Mouse (Mus musculus) intestine, embryonic 14.5 days (tissue): ENCODE results near the gene Clec16a. TPM values are rescaled to one million over a fixed set of nuclear protein-coding genes. Genes with fewer than 3 reads are reported as not detected.
A peak's percentile ranks its signal among the peaks of the same experiment; 100 is the strongest.

ENCODE experiments used
- ATAC-seq: fragments of 200-750 bp; cut with Nextera tagmentation; replicated peaks from 2 replicates; pipeline ENCODE4 v1.8.0; 2017; ENCODE audit warnings: low read depth, moderate number of reproducible peaks, moderate TSS enrichment, moderate library complexity; ENCODE audit not compliant: low FRiP score, low TSS enrichment
- DNase-seq: peaks from one replicate; pipeline ENCODE4 v3.0.0-alpha.2; 2018; ENCODE audit warnings: low spot score
- H3K27ac ChIP-seq: fragments of 300-500 bp; sonication (generic); 2 replicates; pipeline ENCODE4 v1.5.1; 2014; ENCODE audit warnings: low read depth, mild to moderate bottlenecking, control low read depth
- H3K27me3 ChIP-seq: fragments of 300-500 bp; sonication (generic); replicated peaks from 2 replicates; pipeline ENCODE4 v1.6.1; 2014; ENCODE audit warnings: low read length, control low read depth; ENCODE audit not compliant: control insufficient read depth, insufficient read depth
- H3K36me3 ChIP-seq: fragments of 300-500 bp; sonication (generic); 2 replicates; pipeline ENCODE4 v1.6.1; 2014; ENCODE audit warnings: low read length, control low read depth; ENCODE audit not compliant: control insufficient read depth, insufficient read depth
- H3K4me1 ChIP-seq: fragments of 300-500 bp; sonication (generic); replicated peaks from 2 replicates; pipeline ENCODE4 v1.6.1; 2014; ENCODE audit warnings: low read length, control low read depth, mixed read lengths; ENCODE audit not compliant: control insufficient read depth, insufficient read depth
- H3K4me2 ChIP-seq: fragments of 300-500 bp; sonication (generic); 2 replicates; pipeline ENCODE4 v1.6.1; 2014; ENCODE audit warnings: low read length
- H3K4me3 ChIP-seq: fragments of 300-500 bp; sonication (generic); 2 replicates; pipeline ENCODE4 v1.5.1; 2014; ENCODE audit warnings: low read depth, low read length, control low read depth, mixed read lengths
- H3K9ac ChIP-seq: fragments of 300-500 bp; sonication (generic); 2 replicates; pipeline ENCODE4 v1.6.1; 2014; ENCODE audit warnings: mild to moderate bottlenecking, low read length
- H3K9me3 ChIP-seq: fragments of 300-500 bp; sonication (generic); 2 replicates; pipeline ENCODE4 v1.6.1; 2016; ENCODE audit warnings: low read length, control low read depth; ENCODE audit not compliant: control insufficient read depth
- WGBS: fragments of 180-500 bp; shearing (Covaris S2); extraction: QIAGEN DNeasy Blood & Tissue Kit; methylation state at CpG from one replicate; pipeline ENCODE4 v1.1.7; 2014; 5-methylcytosine and 5-hydroxymethylcytosine counted together
- polyA plus RNA-seq: library from polyadenylated mRNA; unstranded; fragments of >200 nt; fragmentation: Nextera tagmentation; extraction: Ambion mirVana; gene quantifications from 2 replicates; pipeline ENCODE4 v1.2.1, GENCODE M21; 2014

Gene Clec16a
- polyA plus RNA-seq, 1 experiment from 2014 or later, result 26.6 TPM

DNA sequence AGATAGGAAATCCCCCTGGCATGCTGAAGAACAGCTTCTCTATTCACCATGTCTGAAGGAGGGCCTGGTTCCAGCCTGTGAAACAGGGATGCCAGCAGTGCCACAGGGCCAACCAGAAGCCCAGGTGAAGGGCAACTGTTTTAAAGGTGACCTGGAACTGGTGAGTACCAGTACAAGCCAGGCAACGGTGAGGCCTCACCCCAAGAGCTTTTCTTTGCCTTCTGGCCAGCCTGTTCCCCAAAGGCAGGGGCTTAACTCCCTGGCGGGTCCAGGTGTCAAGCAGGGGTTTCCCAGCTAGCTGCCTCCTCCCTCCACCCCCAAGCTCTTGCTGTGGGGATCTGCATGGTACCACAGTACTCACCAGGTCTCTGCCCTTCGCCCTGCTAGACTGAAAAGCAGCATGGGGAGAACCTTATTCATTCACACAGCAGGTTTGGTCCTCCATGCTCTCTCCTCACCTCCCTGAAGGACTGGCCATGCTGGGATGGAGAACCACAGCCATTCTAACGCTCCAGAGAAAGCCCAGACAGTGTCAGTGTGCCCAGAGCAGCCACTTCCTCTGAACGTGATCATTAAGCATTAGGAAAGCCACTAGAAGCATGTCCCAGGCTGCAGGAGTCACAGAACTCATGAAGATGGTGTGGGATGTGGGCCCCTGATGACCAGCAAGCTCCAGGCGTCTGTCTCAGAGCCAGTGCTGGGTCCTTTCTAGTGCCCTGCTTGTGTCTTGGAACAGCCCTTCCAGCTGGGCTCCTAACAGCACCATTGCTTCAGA, 237.4 kb downstream of the Clec16a start:
- Histone ChIP-seq H3K4me2 (peak overlapping the region; percentile 99), H3K9ac (0 out of 2 replicates have a peak overlapping the region, but pooled peaks have one; percentile 11), H3K4me1 (peaks cover 32% of the 10 kb centered on the region), H3K27ac (no peak overlapping the region), H3K9me3 (no peaks in the 10 kb centered on the region), H3K27me3 (no peaks in the 10 kb centered on the region), H3K4me3 (no peak overlapping the region), H3K36me3 (no peaks in the 10 kb centered on the region)
- 58% methylated on average over 6 of the region's 6 CpGs for WGBS
- DNase-seq (no peak), ATAC-seq (no peak)

DNA sequence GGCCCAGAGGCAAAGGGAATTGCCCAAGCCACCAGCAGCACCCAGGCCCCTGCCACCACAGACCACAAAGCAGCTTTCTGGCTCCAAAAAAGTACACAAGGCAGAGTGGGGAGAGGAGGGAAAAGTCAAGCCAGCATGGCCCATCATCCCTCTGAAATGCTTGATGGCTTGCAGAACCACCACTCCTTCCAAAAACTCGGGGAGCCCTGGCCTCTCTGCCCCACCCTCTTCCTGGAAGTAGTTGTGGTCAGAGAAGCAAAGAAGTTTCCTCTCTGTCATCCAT, 238.0 kb downstream of the Clec16a start:
- H3K27ac ChIP-seq, result no peak overlapping the region
- H3K27me3 ChIP-seq, result no peaks in the 10 kb centered on the region
- DNase-seq, result no peak
- H3K9ac ChIP-seq, result 0 out of 2 replicates have a peak overlapping the region, but pooled peaks have one; percentile 11
- no peaks in the 10 kb centered on the region for H3K36me3 ChIP-seq
- H3K4me2 ChIP-seq, result peak overlapping the region; percentile 99
- H3K9me3 ChIP-seq, result no peaks in the 10 kb centered on the region
- ATAC-seq, result no peak
- H3K4me1 ChIP-seq, result peaks cover 32% of the 10 kb centered on the region
- H3K4me3 ChIP-seq, result no peak overlapping the region
- WGBS, result 25% methylated on average over 1 of the region's 1 CpGs

DNA sequence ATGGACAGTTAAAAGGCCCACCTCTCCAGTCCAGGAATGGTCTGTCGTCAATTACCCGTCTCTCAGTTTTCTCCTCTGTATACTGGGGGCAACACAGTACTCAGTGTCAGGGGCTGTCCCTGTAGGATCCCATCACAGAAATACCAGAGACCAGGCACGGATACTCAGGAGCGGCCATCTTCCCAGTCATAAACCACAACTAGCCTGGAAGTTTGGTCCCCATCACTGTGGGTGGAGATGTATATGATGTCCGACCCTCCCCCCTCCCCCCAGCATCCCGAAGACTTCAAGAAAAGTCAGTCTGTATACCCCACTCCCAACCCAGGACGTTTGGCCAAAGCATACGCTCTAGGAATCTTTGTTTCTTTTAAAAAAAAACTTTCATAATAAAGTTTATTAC, 238.3 kb downstream of the Clec16a start:
- no peak overlapping the region; the same call in 1 of the 2 replicates for H3K9ac ChIP-seq

DNA sequence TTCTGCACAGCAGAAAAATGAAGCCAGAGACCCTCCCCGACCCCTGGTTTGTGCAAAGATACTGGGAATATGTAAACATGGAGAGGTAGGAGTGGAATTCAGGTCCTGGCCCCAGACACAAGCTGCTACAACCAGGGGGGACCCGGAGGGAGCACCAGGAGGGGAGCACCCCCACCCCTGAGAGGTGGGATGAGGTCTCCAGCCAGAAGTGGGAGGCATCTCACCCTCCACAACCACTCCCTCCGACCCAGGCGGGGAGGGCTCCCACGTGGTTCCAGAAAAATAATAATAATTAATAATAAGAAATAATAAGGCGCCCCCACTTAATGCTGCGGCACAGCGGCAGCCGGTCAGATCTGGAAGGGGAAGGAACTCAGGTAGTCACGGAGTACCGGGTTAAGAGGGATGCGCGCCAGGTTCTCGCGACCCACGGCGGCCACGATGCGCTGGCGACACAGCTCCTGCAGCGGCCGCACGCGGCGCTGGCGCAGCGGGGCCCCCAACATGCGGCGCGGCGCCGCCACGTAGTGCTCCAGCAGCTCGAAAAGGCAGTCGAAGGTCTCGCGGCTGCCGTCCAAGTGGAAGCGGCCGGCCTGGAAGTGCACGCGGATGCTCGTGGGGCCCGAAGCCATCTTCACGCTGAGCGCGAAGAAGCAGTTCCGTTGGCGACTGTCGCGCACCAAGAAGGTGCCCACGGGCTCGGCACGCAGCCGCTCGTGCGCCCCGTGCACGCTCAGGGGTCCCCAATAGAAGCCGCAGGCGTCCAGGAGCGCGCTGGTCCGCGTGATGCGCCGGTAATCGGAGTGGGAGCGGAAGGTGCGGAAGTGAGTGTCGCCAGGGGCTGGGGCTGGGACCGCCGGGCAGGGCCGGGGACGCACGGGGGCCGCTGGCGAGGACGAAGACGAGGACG, 239.0 kb downstream of the Clec16a start:
- Histone ChIP-seq H3K9me3 (no peaks in the 10 kb centered on the region), H3K4me1 (peaks cover 32% of the 10 kb centered on the region), H3K4me3 (peak overlapping the region; percentile 57), H3K4me2 (peak overlapping the region; percentile 99), H3K36me3 (no peaks in the 10 kb centered on the region), H3K27ac (peak overlapping the region; percentile 98; the same call in 1 of the 2 replicates), H3K27me3 (no peaks in the 10 kb centered on the region), H3K9ac (peak overlapping the region; percentile 73)
- WGBS, result 2% methylated on average over 81 of the region's 81 CpGs
- DNase-seq (no peak), ATAC-seq (peak; percentile 7; the same call in 1 of the 2 replicates)

More for the DNA sequence above, 238.3 kb downstream of the Clec16a start:
- Histone ChIP-seq H3K4me1 (peaks cover 32% of the 10 kb centered on the region), H3K4me3 (peak overlapping the region; percentile 57), H3K36me3 (no peaks in the 10 kb centered on the region), H3K27me3 (no peaks in the 10 kb centered on the region), H3K27ac (no peak overlapping the region), H3K9me3 (no peaks in the 10 kb centered on the region), H3K4me2 (peak overlapping the region; percentile 99)
- ATAC-seq, result no peak
- no peak for DNase-seq
- WGBS, result 46% methylated on average over 8 of the region's 8 CpGs

DNA sequence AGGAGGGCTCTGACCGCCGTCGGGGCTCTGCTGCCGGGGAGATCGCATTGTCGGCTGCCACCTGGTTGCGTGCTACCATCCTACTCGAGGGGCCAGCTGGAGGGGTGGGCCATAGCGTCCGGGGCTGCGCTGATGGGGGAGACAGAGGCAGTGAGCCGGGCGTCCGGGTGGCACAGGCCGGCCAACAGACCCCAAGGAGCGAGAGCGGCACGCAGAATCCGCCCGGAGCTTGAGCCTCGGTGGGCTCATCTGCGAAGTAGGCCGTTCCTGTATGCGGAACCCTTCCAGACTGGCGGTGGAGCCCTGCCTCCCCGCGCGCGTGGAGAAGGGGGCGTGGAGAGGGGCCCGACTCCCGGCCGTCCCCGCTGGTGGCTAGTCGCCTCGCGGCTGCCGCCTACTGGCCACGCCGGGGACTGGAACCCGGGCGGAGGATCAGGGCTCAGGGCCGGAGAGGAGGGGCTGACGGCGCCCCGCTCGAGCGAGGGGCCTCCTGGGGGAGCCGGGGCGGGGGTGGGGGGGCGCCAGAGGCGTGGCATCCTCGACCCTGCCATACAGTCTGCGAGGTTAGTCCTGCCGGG, 239.7 kb downstream of the Clec16a start:
- H3K9me3 ChIP-seq, result no peaks in the 10 kb centered on the region
- H3K9ac ChIP-seq, result peak overlapping the region; percentile 73
- DNase-seq (no peak), ATAC-seq (peak; percentile 84)
- peak overlapping the region; percentile 98 for H3K27ac ChIP-seq
- peaks cover 32% of the 10 kb centered on the region for H3K4me1 ChIP-seq
- peak overlapping the region; percentile 99 for H3K4me2 ChIP-seq
- WGBS, result under 1% methylated on average over 41 of the region's 55 CpGs
- no peaks in the 10 kb centered on the region for H3K36me3 ChIP-seq
- H3K27me3 ChIP-seq, result no peaks in the 10 kb centered on the region
- H3K4me3 ChIP-seq, result peak overlapping the region; percentile 57

DNA sequence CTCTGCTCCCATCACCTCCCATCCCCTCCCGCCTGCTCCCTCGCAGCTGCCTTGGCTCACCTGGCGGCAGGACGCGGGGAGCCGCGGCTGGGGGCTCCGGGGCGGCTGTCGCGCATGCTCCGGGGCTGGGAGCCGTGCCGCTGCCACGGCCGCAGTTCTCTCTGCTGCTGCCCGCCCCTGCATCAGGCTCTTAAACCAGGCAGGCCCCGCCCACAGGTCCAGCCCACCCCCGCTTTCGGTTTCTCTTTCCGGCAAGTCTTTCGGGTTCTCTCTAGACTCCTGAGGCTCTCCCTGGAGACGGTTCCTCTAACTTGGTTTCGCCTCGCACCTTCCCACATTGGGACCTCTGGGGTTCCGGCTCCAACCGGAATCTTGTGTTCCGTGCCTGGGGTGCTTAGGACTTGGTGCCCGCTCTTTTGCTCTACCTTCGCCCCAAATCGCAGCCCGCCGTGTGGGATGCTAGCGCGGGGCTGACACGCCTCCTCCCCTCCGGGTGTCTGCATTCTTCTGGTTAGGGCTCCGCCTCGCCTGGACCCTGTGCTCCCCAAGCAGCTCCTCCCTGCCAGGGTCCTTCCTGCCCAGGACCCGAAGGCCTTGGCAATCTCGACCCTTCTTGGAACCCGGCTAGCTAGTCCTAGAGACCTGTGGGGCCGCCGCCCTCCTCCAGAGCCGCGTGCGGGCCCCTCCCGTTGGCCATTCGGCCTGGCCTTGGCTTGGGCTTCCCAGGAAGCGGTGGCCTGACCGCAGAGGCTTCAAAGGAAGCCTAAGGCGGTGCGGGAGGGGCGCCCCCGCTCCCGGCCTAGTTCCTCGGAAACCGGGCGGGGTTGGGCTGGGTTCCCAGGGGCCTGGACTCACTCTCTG, 240.5 kb downstream of the Clec16a start, which contains the start of gene Socs1:
Gene Socs1 (minus strand): TSS at position 166 of the 861 bp plus-strand sequence.
- Histone ChIP-seq H3K9ac (peak within 1 kb of the TSS; percentile 73), H3K27me3 (no peaks in the 10 kb centered on the region), H3K36me3 (no peaks in the 10 kb centered on the region), H3K9me3 (no peaks in the 10 kb centered on the region), H3K4me2 (peak within 1 kb of the TSS; percentile 99), H3K4me3 (peak within 1 kb of the TSS; percentile 57), H3K27ac (peak within 1 kb of the TSS; percentile 98), H3K4me1 (peaks cover 28% of the 10 kb centered on the region)
- 1% methylated on average over 57 of the region's 59 CpGs for WGBS
- DNase-seq, result peak; percentile 99
- peak; percentile 88 for ATAC-seq

DNA sequence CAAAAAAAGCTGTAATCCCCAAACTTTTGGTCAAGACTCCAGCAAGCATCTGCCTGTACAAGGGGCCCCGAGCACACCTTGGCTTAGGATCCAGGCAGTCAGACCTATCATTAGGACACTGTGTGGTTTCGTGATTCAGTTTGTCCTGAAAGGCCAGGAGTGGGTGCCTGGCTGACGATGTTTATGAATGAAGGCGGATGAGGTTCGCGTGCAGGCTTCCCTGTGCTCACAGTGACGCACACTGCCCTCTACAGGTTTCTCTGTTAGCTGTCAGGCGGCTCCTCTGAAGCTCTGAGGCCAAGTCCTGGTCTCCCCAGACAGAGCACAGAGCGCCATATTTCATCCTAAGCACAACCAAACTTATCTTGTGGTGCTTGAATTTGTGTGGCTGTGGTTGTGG, 241.1 kb downstream of the Clec16a start:
- 2% methylated on average over 9 of the region's 9 CpGs for WGBS
- DNase-seq, result peak; percentile 90
- H3K4me1 ChIP-seq, result peaks cover 24% of the 10 kb centered on the region
- H3K9ac ChIP-seq, result peak overlapping the region; percentile 73
- H3K9me3 ChIP-seq, result no peaks in the 10 kb centered on the region
- H3K27me3 ChIP-seq, result no peaks in the 10 kb centered on the region
- H3K36me3 ChIP-seq, result no peaks in the 10 kb centered on the region
- peak overlapping the region; percentile 98 for H3K27ac ChIP-seq
- peak; percentile 20 for ATAC-seq
- H3K4me2 ChIP-seq, result peak overlapping the region; percentile 99
- peak overlapping the region; percentile 57 for H3K4me3 ChIP-seq
